Mouse (Mus musculus) midbrain, embryonic 14.5 days (tissue): ENCODE data around the gene Grin2b. TPM values are rescaled to one million over a fixed set of nuclear protein-coding genes. Genes with fewer than 3 reads are reported as not detected.
"Not testable (repeated sequence)": the region's sequence is repeated elsewhere in the genome, so short reads cannot be mapped to it uniquely, and the experiment has no call there.

ENCODE experiments used
- ATAC-seq: fragments of 200-750 bp; cut with Nextera tagmentation; 2 replicates; pipeline ENCODE4 v1.8.0; 2017; ENCODE audit warnings: moderate number of reproducible peaks, moderate library complexity; ENCODE audit not compliant: low FRiP score, low TSS enrichment
- DNase-seq: peaks from one replicate; pipeline ENCODE4 v3.0.0-alpha.2; 2015
- H3K27ac ChIP-seq: fragments of 300-500 bp; sonication (generic); replicated peaks from 2 replicates; pipeline ENCODE4 v1.5.1; 2014; ENCODE audit warnings: mild to moderate bottlenecking, low read depth, low read length, moderate library complexity
- H3K27me3 ChIP-seq: fragments of 300-500 bp; sonication (generic); 2 replicates; pipeline ENCODE4 v1.6.1; 2014; ENCODE audit warnings: low read length, control low read depth, mixed read lengths; ENCODE audit not compliant: control insufficient read depth, insufficient read depth
- H3K36me3 ChIP-seq: fragments of 300-500 bp; sonication (generic); 2 replicates; pipeline ENCODE4 v1.6.1; 2014; ENCODE audit warnings: low read length, control low read depth; ENCODE audit not compliant: control insufficient read depth, insufficient read depth
- H3K4me1 ChIP-seq: fragments of 300-500 bp; sonication (generic); 2 replicates; pipeline ENCODE4 v1.6.1; 2014; ENCODE audit warnings: mild to moderate bottlenecking, antibody characterized with exemption, low read length, control low read depth; ENCODE audit not compliant: control insufficient read depth, insufficient read depth
- H3K4me2 ChIP-seq: fragments of 300-500 bp; sonication (generic); 2 replicates; pipeline ENCODE4 v1.6.1; 2014; ENCODE audit warnings: mild to moderate bottlenecking, low read length, moderate library complexity
- H3K4me3 ChIP-seq: fragments of 300-500 bp; sonication (generic); replicated peaks from 2 replicates; pipeline ENCODE4 v1.5.1; 2014; ENCODE audit warnings: low read depth, low read length
- H3K9ac ChIP-seq: fragments of 300-500 bp; sonication (generic); replicated peaks from 2 replicates; pipeline ENCODE4 v1.6.1; 2014; ENCODE audit warnings: mild to moderate bottlenecking, low read length, moderate library complexity
- H3K9me3 ChIP-seq: fragments of 300-500 bp; sonication (generic); 2 replicates; pipeline ENCODE4 v1.6.1; 2016; ENCODE audit warnings: low read length, control low read depth, mixed read lengths; ENCODE audit not compliant: control insufficient read depth
- WGBS: fragments of 180-500 bp; shearing (Covaris S2); extraction: QIAGEN DNeasy Blood & Tissue Kit; methylation state at CpG from one replicate; pipeline ENCODE4 v1.1.7; 2014; 5-methylcytosine and 5-hydroxymethylcytosine counted together
- polyA plus RNA-seq: library from polyadenylated mRNA; unstranded; fragments of >200 nt; fragmentation: Nextera tagmentation; extraction: Ambion mirVana; gene quantifications from 2 replicates; pipeline ENCODE4 v1.2.1, GENCODE M21; 2014

The Grin2b gene
- polyA plus RNA-seq, 1 experiment from 2014 or later, result 41.1 TPM

DNA sequence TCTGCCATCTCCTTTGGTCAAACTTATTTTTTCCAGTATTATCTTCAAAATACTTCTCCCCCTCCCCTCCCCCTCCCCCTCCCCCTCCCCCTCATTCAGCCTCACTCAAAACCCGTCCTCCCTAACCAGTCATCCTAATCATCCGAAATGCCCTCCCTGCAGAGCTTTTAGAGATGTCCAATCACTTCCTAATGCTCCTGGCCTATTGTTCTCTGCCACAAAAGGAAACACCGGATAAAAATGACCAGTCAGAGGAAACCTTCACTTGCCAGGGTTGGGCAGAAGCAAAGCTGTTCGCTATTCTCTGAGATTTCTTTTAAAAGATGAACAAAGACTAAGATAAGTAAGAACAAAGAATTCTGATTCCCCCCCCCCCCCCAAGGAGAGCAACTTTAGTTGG lies 458.4 kb downstream of the Grin2b start:
- DNase-seq (no peak), ATAC-seq (no peak)
- Histone ChIP-seq H3K4me1 (no peaks in the 10 kb centered on the region), H3K27ac (no peak overlapping the region), H3K27me3 (no peaks in the 10 kb centered on the region), H3K9me3 (no peaks in the 10 kb centered on the region), H3K4me3 (no peak overlapping the region), H3K4me2 (no peak overlapping the region), H3K36me3 (no peaks in the 10 kb centered on the region), H3K9ac (no peak overlapping the region)
- 11% methylated on average over 4 of the region's 4 CpGs for WGBS

DNA sequence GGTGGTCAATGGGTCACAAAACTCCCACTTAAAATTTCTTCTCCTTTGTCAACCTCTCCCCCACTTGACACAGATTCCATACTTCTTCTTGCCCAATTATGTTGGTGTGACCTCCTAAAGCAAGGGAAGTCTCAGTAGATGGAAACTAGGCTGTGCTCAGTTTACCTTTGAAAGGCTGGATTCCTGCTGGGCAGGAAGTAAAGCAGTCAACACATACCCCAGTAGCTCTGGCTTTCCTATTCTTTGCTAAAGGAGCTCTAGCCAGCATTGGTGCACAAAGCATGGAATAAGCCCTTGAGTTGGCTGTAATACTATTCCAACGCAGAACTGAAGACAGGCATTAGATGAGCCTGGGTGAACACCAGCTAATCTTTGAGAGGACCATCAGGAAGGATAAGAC lies 459.1 kb downstream of the Grin2b start:
- no peaks in the 10 kb centered on the region for H3K27me3 ChIP-seq
- no peaks in the 10 kb centered on the region for H3K4me1 ChIP-seq
- no peaks in the 10 kb centered on the region for H3K9me3 ChIP-seq
- DNase-seq (no peak), ATAC-seq (no peak)
- no peak overlapping the region for H3K9ac ChIP-seq
- H3K27ac ChIP-seq, result no peak overlapping the region
- H3K4me3 ChIP-seq, result no peak overlapping the region
- WGBS, result 28% methylated on average over 1 of the region's 1 CpGs
- no peaks in the 10 kb centered on the region for H3K36me3 ChIP-seq
- H3K4me2 ChIP-seq, result no peak overlapping the region

DNA sequence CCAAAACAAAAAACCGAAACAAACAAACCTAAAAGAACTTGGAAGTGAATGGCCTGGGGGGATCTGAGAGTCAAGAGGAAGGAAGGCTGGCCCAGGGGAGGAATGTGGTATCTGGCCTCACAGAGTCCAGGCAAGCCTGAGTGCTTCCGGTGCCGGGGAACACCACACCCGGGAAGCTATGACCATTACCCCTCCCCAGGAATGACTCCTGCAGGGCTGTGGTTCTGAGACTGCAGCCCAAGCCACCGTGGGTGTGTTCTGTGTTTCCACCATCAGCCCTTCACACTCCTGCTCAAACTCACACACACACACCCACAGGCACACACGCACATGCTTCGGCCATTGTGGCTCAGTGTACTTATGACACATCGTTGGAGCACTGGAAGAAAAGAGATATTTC lies 459.6 kb downstream of the Grin2b start:
- WGBS, result 86% methylated on average over 8 of the region's 8 CpGs
- no peak for ATAC-seq
- H3K9ac ChIP-seq, result no peak overlapping the region
- H3K27ac ChIP-seq, result no peak overlapping the region
- no peak overlapping the region for H3K4me3 ChIP-seq
- no peaks in the 10 kb centered on the region for H3K36me3 ChIP-seq
- no peaks in the 10 kb centered on the region for H3K9me3 ChIP-seq
- H3K4me2 ChIP-seq, result no peak overlapping the region
- DNase-seq, result no peak
- H3K27me3 ChIP-seq, result no peaks in the 10 kb centered on the region
- no peaks in the 10 kb centered on the region for H3K4me1 ChIP-seq

DNA sequence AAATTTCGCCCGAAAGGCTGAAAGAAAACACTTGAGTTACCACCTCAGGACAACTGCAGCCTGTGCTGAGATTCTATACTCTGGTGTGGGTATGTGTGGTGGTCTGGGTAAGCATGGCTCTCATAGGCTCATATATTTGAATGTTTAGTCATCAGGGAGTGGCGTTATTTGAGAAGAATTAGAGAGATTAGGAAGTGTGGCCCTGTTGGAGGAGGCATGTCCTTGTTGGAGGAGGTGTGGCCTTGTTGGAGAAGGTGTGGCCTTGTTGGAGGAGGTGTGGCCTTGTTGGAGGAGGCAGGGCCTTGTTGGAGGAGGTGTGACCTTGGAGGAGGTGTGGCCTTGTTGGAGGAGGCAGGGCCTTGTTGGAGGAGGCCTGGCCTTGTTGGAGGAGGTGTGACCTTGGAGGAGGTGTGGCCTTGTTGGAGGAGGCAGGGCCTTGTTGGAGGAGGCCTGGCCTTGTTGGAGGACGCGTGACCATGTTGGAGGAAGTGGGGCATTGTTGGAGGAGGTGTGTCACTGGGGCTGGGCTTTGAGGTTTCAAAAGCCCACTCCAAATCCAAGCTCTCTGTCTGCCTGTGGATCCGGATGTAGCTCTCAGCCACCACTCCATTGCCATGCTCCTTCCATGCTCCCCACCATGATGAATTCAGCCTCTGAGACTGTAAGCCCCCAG lies 466.3 kb downstream of the Grin2b start:
- H3K36me3 ChIP-seq, H3K4me1 ChIP-seq, H3K4me2 ChIP-seq, H3K27me3 ChIP-seq, ATAC-seq, H3K4me3 ChIP-seq, H3K9me3 ChIP-seq, H3K27ac ChIP-seq, H3K9ac ChIP-seq, DNase-seq: not testable (repeated sequence)
- 92% methylated on average over 6 of the region's 6 CpGs for WGBS

DNA sequence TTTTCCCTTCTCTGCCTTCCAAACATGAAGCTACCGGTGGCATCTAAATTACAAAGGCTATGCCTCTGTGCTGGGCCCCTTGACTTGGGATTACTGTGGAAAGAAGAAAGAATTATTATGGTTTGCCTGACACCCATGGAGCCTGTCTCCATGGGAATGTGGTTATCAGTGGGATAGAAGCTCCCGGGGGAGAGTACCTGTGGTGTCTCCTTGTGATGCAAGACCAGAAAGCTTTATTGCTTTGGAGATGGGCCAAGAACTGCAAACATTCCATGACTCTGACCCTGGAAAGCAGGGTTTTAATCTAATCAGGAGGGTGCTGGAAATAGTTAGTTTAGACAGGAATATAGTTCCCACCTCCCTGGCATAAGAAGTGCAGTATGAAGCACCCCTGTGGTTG lies 469.7 kb downstream of the Grin2b start:
- no peaks in the 10 kb centered on the region for H3K9me3 ChIP-seq
- no peak overlapping the region for H3K4me3 ChIP-seq
- ATAC-seq (no peak), DNase-seq (no peak)
- no peak overlapping the region for H3K27ac ChIP-seq
- 30% methylated on average over 2 of the region's 2 CpGs for WGBS
- H3K4me2 ChIP-seq, result no peak overlapping the region
- H3K9ac ChIP-seq, result no peak overlapping the region
- no peaks in the 10 kb centered on the region for H3K4me1 ChIP-seq
- no peaks in the 10 kb centered on the region for H3K36me3 ChIP-seq
- no peaks in the 10 kb centered on the region for H3K27me3 ChIP-seq

DNA sequence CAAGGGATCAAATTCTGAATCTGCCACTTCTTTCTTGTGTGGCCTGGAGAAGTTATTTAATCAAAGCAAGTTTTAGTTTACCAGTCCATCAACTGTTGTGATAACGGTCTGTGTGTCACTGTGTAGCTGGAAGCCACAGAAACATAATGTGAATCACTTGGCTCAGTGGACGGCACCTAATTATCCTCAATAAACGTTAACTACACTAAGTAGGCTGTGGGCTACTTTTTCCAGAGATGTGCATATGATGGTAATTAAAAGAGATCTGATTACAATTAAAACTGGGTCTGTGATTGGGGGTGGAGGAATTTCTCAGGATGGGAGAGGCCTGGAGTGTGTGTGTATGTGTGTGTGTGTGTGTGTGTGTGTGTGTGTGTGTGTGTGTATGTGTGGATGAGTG lies 471.9 kb downstream of the Grin2b start:
- H3K27me3 ChIP-seq, result no peaks in the 10 kb centered on the region
- H3K9me3 ChIP-seq, result no peaks in the 10 kb centered on the region
- WGBS, result 89% methylated on average over 3 of the region's 3 CpGs
- H3K9ac ChIP-seq, result no peak overlapping the region
- no peak overlapping the region for H3K4me3 ChIP-seq
- no peaks in the 10 kb centered on the region for H3K36me3 ChIP-seq
- ATAC-seq (no peak), DNase-seq (no peak)
- H3K4me1 ChIP-seq, result no peaks in the 10 kb centered on the region
- no peak overlapping the region for H3K27ac ChIP-seq
- no peak overlapping the region for H3K4me2 ChIP-seq

DNA sequence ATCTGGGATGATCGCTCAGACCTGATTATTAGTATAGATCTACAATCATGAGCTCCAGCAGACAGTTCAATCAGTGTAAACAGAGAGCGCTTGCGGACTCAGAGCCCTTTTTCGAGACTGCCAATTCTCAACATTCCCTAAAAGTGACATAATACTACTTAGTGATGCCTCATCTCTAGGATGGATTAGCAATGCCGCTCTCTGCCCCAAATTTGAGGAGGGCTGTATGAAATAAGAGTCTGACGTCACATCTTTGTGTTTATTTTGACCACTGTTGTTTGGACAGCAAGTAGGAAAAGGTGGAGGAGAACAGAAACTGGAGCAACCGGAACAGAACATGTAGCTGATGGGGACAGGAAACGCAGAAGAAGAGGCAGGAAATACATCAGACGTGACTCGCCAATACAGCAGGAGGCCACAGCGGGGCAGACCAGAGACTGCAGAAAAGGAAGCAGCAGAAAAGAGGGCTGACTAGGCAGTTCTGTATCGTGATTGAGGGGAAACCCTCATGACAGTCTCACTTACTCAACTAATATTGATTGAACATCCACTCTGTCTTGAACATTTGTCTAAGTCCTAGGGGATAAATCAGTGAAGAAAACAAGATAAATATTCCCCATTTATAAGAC lies 472.5 kb downstream of the Grin2b start:
- Histone ChIP-seq H3K4me1 (no peaks in the 10 kb centered on the region), H3K9ac (no peak overlapping the region), H3K9me3 (no peaks in the 10 kb centered on the region), H3K36me3 (no peaks in the 10 kb centered on the region), H3K4me2 (no peak overlapping the region), H3K27me3 (no peaks in the 10 kb centered on the region), H3K27ac (no peak overlapping the region), H3K4me3 (no peak overlapping the region)
- WGBS, result 85% methylated on average over 12 of the region's 12 CpGs
- no peak for DNase-seq
- no peak for ATAC-seq

DNA sequence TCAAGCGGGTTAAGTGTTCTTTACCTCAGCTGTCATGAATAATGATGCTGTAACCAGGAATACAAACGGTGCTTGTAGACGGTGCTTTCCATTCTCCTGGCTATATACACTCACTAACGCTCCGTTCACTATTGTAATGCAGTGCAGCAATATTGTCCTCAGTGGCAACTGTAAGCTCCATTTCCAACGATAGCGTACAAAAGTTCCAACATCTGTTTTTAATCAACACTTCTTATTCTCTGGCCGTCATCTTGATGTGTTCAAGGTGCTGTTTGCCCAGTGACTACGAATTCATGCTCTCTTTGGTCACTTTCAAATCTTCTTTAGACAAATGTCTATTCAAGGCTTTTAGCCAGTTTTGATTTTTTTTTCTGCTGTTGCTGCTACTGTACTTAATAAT lies 480.8 kb downstream of the Grin2b start:
- no peak overlapping the region for H3K4me3 ChIP-seq
- H3K4me2 ChIP-seq, result no peak overlapping the region
- WGBS, result 80% methylated on average over 9 of the region's 9 CpGs
- no peak overlapping the region for H3K9ac ChIP-seq
- no peaks in the 10 kb centered on the region for H3K4me1 ChIP-seq
- H3K27me3 ChIP-seq, result no peaks in the 10 kb centered on the region
- H3K27ac ChIP-seq, result no peak overlapping the region
- no peak for ATAC-seq
- no peaks in the 10 kb centered on the region for H3K9me3 ChIP-seq
- no peak for DNase-seq
- H3K36me3 ChIP-seq, result no peaks in the 10 kb centered on the region

DNA sequence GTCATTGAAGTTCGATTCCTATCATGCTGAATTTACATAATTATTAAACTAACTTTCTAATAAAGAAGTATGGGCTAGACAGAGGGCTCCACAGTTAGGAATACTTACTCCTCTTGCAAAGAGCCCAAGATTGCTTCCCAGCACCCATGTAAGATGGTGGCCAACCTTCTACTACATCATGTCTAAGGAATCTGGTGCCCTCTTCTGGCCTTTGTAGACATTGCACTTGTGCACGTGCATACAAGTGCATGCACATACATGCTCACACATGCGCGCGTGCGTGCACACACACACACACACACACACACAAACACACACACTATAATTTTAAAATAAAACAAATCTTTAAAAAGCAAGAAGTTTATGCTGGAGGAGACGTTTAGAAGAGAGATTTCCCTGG lies 481.8 kb downstream of the Grin2b start:
- DNase-seq (no peak), ATAC-seq (no peak)
- Histone ChIP-seq H3K27ac (no peak overlapping the region), H3K4me3 (no peak overlapping the region), H3K4me2 (no peak overlapping the region), H3K27me3 (no peaks in the 10 kb centered on the region), H3K36me3 (no peaks in the 10 kb centered on the region), H3K9ac (no peak overlapping the region), H3K4me1 (no peaks in the 10 kb centered on the region), H3K9me3 (no peaks in the 10 kb centered on the region)
- WGBS, result 93% methylated on average over 7 of the region's 7 CpGs
